Comparison of ENCODE assay signal across 8 mouse cellular contexts in genomic region chr15:82014745-82015391, GRCm38 (mm10). TPM values are rescaled to one million over a fixed set of nuclear protein-coding genes. Genes with fewer than 3 reads are reported as not detected.
DNase-seq lines count a peak whose midpoint lies in the region; ATAC-seq and TF ChIP-seq lines count a peak whose summit lies in the region.

No protein-coding gene starts in this region.

- peak overlapping the region; percentile 24 for H3K27ac ChIP-seq in kidney, embryonic 16.5 days (ENCODE audit: low read length)
- H3K27ac ChIP-seq in bone marrow macrophage, adult 2 months (ENCODE audit: insufficient read depth, low read depth, low read length) = no peak overlapping the region
- H3K27ac ChIP-seq in hindbrain, embryonic 14.5 days = no peak overlapping the region
- H3K27ac ChIP-seq in midbrain, embryonic 16.5 days (ENCODE audit: low read length) = no peak overlapping the region; the same call in 1 of the 2 replicates

- peaks cover 6% of the 10 kb centered on the region; the same call in 1 of the 2 replicates for H3K36me3 ChIP-seq in kidney, embryonic 16.5 days (ENCODE audit: insufficient read depth, low read length)
- H3K36me3 ChIP-seq in hindbrain, embryonic 14.5 days (replicated peaks; ENCODE audit: control insufficient read depth, insufficient read depth) = 0 out of 2 replicates have a peak, but pooled peaks cover 6% of the 10 kb centered on the region
- peaks cover 4% of the 10 kb centered on the region; the same call in 1 of the 2 replicates for H3K36me3 ChIP-seq in midbrain, embryonic 16.5 days (ENCODE audit: control insufficient read depth, insufficient read depth, low read length)

- H3K4me2 ChIP-seq in kidney, embryonic 16.5 days (replicated peaks; ENCODE audit: low read depth, low read length) = peak overlapping the region; percentile 93
- peak overlapping the region; percentile 62 for H3K4me2 ChIP-seq in hindbrain, embryonic 14.5 days (replicated peaks)
- H3K4me2 ChIP-seq in midbrain, embryonic 16.5 days (ENCODE audit: low read length) = peak overlapping the region; percentile 84

- no peak for TF ChIP-seq POLR2A in bone marrow macrophage, adult 2 months (IDR thresholded peaks at IDR 0.05; ENCODE audit: borderline replicate concordance, low read depth, low read length)

- no peak for ATAC-seq in kidney, embryonic 16.5 days (ENCODE audit: low FRiP score, low TSS enrichment)
- ATAC-seq in hindbrain, embryonic 14.5 days (ENCODE audit: low FRiP score) = no peak
- no peak for ATAC-seq in midbrain, embryonic 16.5 days

- WGBS in kidney, embryonic 16.5 days = 15% methylated on average over 9 of the region's 9 CpGs
- WGBS in hindbrain, embryonic 14.5 days = 20% methylated on average over 9 of the region's 9 CpGs
- 15% methylated on average over 9 of the region's 9 CpGs for WGBS in midbrain, embryonic 16.5 days

- DNase-seq in kidney, postnatal 4 days = no peak
- no peak for DNase-seq in hindbrain, embryonic 14.5 days (ENCODE audit: low spot score)
- no peak for DNase-seq in gastrocnemius, postnatal 14 days
- DNase-seq in spleen, postnatal 4 days (ENCODE audit: low spot score in 2 of 2) = no peak
- no peak for DNase-seq in cerebellum, postnatal 25 days

- no peak for TF ChIP-seq CTCF in bone marrow macrophage, adult 2 months (IDR thresholded peaks at IDR 0.05; ENCODE audit: low read depth, low read length)

- no peaks in the 10 kb centered on the region for H3K9me3 ChIP-seq in kidney, embryonic 16.5 days (ENCODE audit: low read length)
- H3K9me3 ChIP-seq in hindbrain, embryonic 14.5 days (ENCODE audit: control insufficient read depth, low read length) = no peaks in the 10 kb centered on the region
- H3K9me3 ChIP-seq in midbrain, embryonic 16.5 days (replicated peaks; ENCODE audit: control insufficient read depth, low read length, poor library complexity, severe bottlenecking) = no peaks in the 10 kb centered on the region

- peak overlapping the region; percentile 75 for H3K9ac ChIP-seq in kidney, embryonic 16.5 days (replicated peaks; ENCODE audit: low read length)
- H3K9ac ChIP-seq in hindbrain, embryonic 14.5 days = peak overlapping the region; percentile 93
- peak overlapping the region; percentile 89 for H3K9ac ChIP-seq in midbrain, embryonic 16.5 days (ENCODE audit: low read depth, low read length)

- peak overlapping the region; percentile 65 for H3K4me3 ChIP-seq in kidney, embryonic 16.5 days (ENCODE audit: low read length)
- H3K4me3 ChIP-seq in bone marrow macrophage, adult 2 months (ENCODE audit: insufficient read depth, low read length) = peak overlapping the region; percentile 94
- H3K4me3 ChIP-seq in hindbrain, embryonic 14.5 days (replicated peaks; ENCODE audit: low read length) = peak overlapping the region; percentile 94
- H3K4me3 ChIP-seq in midbrain, embryonic 16.5 days (ENCODE audit: low read depth, low read length) = peak overlapping the region; percentile 83

- intact Hi-C loops in gastrocnemius, postnatal 14 days (cut with DNase I; ENCODE audit: low total_unique reads) = no loop called here

- peaks cover 20% of the 10 kb centered on the region for H3K4me1 ChIP-seq in kidney, embryonic 16.5 days (ENCODE audit: insufficient read depth, low read length)
- H3K4me1 ChIP-seq in bone marrow macrophage, adult 2 months (ENCODE audit: control insufficient read depth, insufficient read depth, low read length) = peaks cover 9% of the 10 kb centered on the region
- H3K4me1 ChIP-seq in hindbrain, embryonic 14.5 days (replicated peaks; ENCODE audit: control insufficient read depth, insufficient read depth, low read length) = peaks cover 19% of the 10 kb centered on the region; the same call in 1 of the 2 replicates
- peaks cover 19% of the 10 kb centered on the region for H3K4me1 ChIP-seq in midbrain, embryonic 16.5 days (ENCODE audit: control insufficient read depth, insufficient read depth, low read length)

- H3K27me3 ChIP-seq in kidney, embryonic 16.5 days (ENCODE audit: insufficient read depth, low read length) = no peaks in the 10 kb centered on the region
- no peaks in the 10 kb centered on the region for H3K27me3 ChIP-seq in hindbrain, embryonic 14.5 days (ENCODE audit: control insufficient read depth, insufficient read depth, low read length)
- no peaks in the 10 kb centered on the region for H3K27me3 ChIP-seq in midbrain, embryonic 16.5 days (ENCODE audit: control insufficient read depth, insufficient read depth, low read depth, low read length)

RNA-seq across cellular contexts. Expression of gene Desi1, which starts 18.8 kb away (rescaled TPM):
- 28.4 and 28.9 TPM in 2 replicates for polyA plus RNA-seq in kidney, embryonic 16.5 days (2015; fragmentation: Nextera tagmentation; extraction: Ambion mirVana)
- 20.9 and 28.1 TPM in 2 replicates for polyA plus RNA-seq in bone marrow macrophage, adult 2 months (2012; ENCODE audit: insufficient read depth, insufficient read length, missing spikeins)
- 53.2 and 61.3 TPM in 2 replicates for polyA plus RNA-seq in hindbrain, embryonic 14.5 days (2014; fragmentation: Nextera tagmentation; extraction: Ambion mirVana)
- polyA plus RNA-seq in midbrain, embryonic 16.5 days (2015; fragmentation: Nextera tagmentation; extraction: Ambion mirVana) = 46.4 and 47.2 TPM in 2 replicates
- 10 to 100 TPM; 18.8 to 23.9 TPM for total RNA-seq in gastrocnemius, postnatal 14 days (2021)

RNA-seq across cellular contexts. Expression of gene Xrcc6, which starts 27.2 kb away (rescaled TPM):
- polyA plus RNA-seq in kidney, embryonic 16.5 days (2015; fragmentation: Nextera tagmentation; extraction: Ambion mirVana) = 89.2 and 89.4 TPM in 2 replicates
- polyA plus RNA-seq in bone marrow macrophage, adult 2 months (2012; ENCODE audit: insufficient read depth, insufficient read length, missing spikeins) = 20.0 and 21.0 TPM in 2 replicates
- 36.7 and 38.7 TPM in 2 replicates for polyA plus RNA-seq in hindbrain, embryonic 14.5 days (2014; fragmentation: Nextera tagmentation; extraction: Ambion mirVana)
- polyA plus RNA-seq in midbrain, embryonic 16.5 days (2015; fragmentation: Nextera tagmentation; extraction: Ambion mirVana) = 36.5 and 37.3 TPM in 2 replicates
- total RNA-seq in gastrocnemius, postnatal 14 days (2021) = 10 to 100 TPM; 22.0 to 26.6 TPM

RNA-seq across cellular contexts. Expression of gene Snu13, which starts 32.5 kb away (rescaled TPM):
- 283 and 300 TPM in 2 replicates for polyA plus RNA-seq in kidney, embryonic 16.5 days (2015; fragmentation: Nextera tagmentation; extraction: Ambion mirVana)
- 66.2 and 69.9 TPM in 2 replicates for polyA plus RNA-seq in bone marrow macrophage, adult 2 months (2012; ENCODE audit: insufficient read depth, insufficient read length, missing spikeins)
- 235 and 252 TPM in 2 replicates for polyA plus RNA-seq in hindbrain, embryonic 14.5 days (2014; fragmentation: Nextera tagmentation; extraction: Ambion mirVana)
- 217 and 249 TPM in 2 replicates for polyA plus RNA-seq in midbrain, embryonic 16.5 days (2015; fragmentation: Nextera tagmentation; extraction: Ambion mirVana)
- total RNA-seq in gastrocnemius, postnatal 14 days (2021) = 10 to 100 TPM; 40.3 to 46.7 TPM

RNA-seq across cellular contexts. Expression of gene 1700029P11Rik, which starts 34.5 kb away (rescaled TPM):
- not detected in 2 replicates for polyA plus RNA-seq in kidney, embryonic 16.5 days (2015; fragmentation: Nextera tagmentation; extraction: Ambion mirVana)
- not detected in 2 replicates for polyA plus RNA-seq in bone marrow macrophage, adult 2 months (2012; ENCODE audit: insufficient read depth, insufficient read length, missing spikeins)
- polyA plus RNA-seq in hindbrain, embryonic 14.5 days (2014; fragmentation: Nextera tagmentation; extraction: Ambion mirVana) = not detected in 2 replicates
- not detected in 2 replicates for polyA plus RNA-seq in midbrain, embryonic 16.5 days (2015; fragmentation: Nextera tagmentation; extraction: Ambion mirVana)
- not detected for total RNA-seq in gastrocnemius, postnatal 14 days (2021)

RNA-seq across cellular contexts. Expression of gene 4930407I10Rik, which starts 44.1 kb away (rescaled TPM):
- not detected in 2 replicates for polyA plus RNA-seq in kidney, embryonic 16.5 days (2015; fragmentation: Nextera tagmentation; extraction: Ambion mirVana)
- not detected in 2 replicates for polyA plus RNA-seq in bone marrow macrophage, adult 2 months (2012; ENCODE audit: insufficient read depth, insufficient read length, missing spikeins)
- polyA plus RNA-seq in hindbrain, embryonic 14.5 days (2014; fragmentation: Nextera tagmentation; extraction: Ambion mirVana) = not detected in 2 replicates
- not detected in 2 replicates for polyA plus RNA-seq in midbrain, embryonic 16.5 days (2015; fragmentation: Nextera tagmentation; extraction: Ambion mirVana)
- not detected for total RNA-seq in gastrocnemius, postnatal 14 days (2021)
